Mouse (Mus musculus): ENCODE data around the gene Wnt1. TPM values are rescaled to one million over a fixed set of nuclear protein-coding genes. Genes with fewer than 3 reads are reported as not detected.
"Not testable (repeated sequence)": the region's sequence is repeated elsewhere in the genome, so short reads cannot be mapped to it uniquely, and the experiment has no call there.

Wnt1 gene
- polyA plus RNA-seq (2012) = not detected in 2 replicates

GRCm38 (mm10) chr15:98789661-98790535 is at the start of gene Wnt1:
Gene Wnt1 (plus strand): TSS chr15:98789857.
- H3K36me3 ChIP-seq (ENCODE audit: control insufficient read depth) = no peaks in the 10 kb centered on the region
- peaks cover 20% of the 10 kb centered on the region; the same call in 1 of the 2 replicates for H3K9me3 ChIP-seq (ENCODE audit: control insufficient read depth, low read length)
- peaks cover 3% of the 10 kb centered on the region; the same call in 1 of the 2 replicates for H3K4me1 ChIP-seq (ENCODE audit: control insufficient read depth)
- TF ChIP-seq TAL1 (IDR thresholded peaks at IDR 0.05; ENCODE audit: low read length) (no peak), GATA1 (IDR thresholded peaks at IDR 0.05; ENCODE audit: low read length) (no peak)
- no peak within 1 kb of the TSS for H3K4me3 ChIP-seq (replicated peaks)
- peaks cover 88% of the 10 kb centered on the region for H3K27me3 ChIP-seq (ENCODE audit: control insufficient read depth)

DNA sequence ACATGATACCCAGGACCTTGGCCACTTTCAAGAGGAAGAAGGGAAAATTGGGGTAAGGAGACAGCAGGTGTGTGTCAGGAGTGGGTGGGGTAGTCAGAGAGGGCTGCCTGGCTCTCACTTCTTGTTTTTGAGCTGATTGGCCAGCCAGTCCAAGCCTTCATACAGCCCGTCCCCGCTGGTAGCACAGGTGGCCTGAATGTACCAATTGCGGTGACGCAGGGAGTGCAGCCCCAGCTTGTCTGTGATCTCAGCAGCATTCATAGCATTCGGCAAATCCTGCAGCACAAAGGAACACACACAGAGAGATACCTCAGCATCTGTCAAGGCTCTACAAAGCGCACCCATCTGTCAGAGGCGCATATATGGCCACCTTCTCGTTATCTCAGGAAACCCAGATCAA is 49.4 kb upstream of the Wnt1 start:
- H3K4me1 ChIP-seq (ENCODE audit: control insufficient read depth) = peaks cover 14% of the 10 kb centered on the region
- no peak overlapping the region for H3K4me3 ChIP-seq (replicated peaks)
- peaks cover 48% of the 10 kb centered on the region for H3K36me3 ChIP-seq (ENCODE audit: control insufficient read depth)
- TF ChIP-seq TAL1 (IDR thresholded peaks at IDR 0.05; ENCODE audit: low read length) = no peak
- TF ChIP-seq GATA1 (IDR thresholded peaks at IDR 0.05; ENCODE audit: low read length) = no peak
- H3K9me3 ChIP-seq (ENCODE audit: control insufficient read depth, low read length) = no peaks in the 10 kb centered on the region
- no peaks in the 10 kb centered on the region for H3K27me3 ChIP-seq (ENCODE audit: control insufficient read depth)

DNA sequence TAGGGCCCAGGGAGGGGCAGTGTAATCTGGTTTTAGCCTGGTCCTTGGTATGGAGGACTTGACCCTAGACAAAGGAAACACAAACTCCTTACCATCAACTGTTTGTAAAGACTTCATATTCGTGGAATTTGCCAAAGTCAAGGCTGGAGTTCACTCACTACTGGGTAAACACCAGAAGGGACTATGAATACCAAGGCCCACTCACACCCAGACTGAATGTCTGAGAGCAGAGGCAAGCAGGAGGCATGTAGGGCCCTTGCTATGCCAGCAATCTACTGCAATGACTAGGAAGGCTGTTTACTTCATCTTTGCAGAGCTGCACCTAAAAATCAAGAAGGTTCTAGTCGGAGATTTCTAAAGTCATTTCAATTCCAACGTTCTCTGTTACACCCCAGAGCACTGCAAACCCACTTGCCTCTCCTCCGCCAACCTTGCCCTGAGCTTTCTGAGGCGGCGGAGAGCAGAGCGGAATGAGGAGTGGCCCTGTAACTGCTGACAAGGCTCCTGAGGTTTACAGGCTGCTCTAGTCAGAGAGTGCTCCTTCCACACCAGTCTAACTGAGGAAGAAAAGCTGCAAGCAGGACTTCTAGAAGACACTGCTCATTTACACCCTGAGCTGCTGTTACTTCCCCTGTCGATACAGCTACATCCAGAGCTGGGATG is 46.8 kb upstream of the Wnt1 start:
- no peaks in the 10 kb centered on the region for H3K27me3 ChIP-seq (ENCODE audit: control insufficient read depth)
- no peaks in the 10 kb centered on the region for H3K9me3 ChIP-seq (ENCODE audit: control insufficient read depth, low read length)
- no peak overlapping the region for H3K4me3 ChIP-seq (replicated peaks)
- no peak for TF ChIP-seq GATA1 (IDR thresholded peaks at IDR 0.05; ENCODE audit: low read length)
- no peak for TF ChIP-seq TAL1 (IDR thresholded peaks at IDR 0.05; ENCODE audit: low read length)
- H3K4me1 ChIP-seq (ENCODE audit: control insufficient read depth) = peaks cover 14% of the 10 kb centered on the region
- H3K36me3 ChIP-seq (ENCODE audit: control insufficient read depth) = peaks cover 39% of the 10 kb centered on the region

GRCm38 (mm10) chr15:98743863-98744262 is 45.8 kb upstream of the Wnt1 start:
- not testable (repeated sequence) for H3K27me3 ChIP-seq (ENCODE audit: control insufficient read depth); H3K4me3 ChIP-seq (replicated peaks); H3K9me3 ChIP-seq (ENCODE audit: control insufficient read depth, low read length)
- Histone ChIP-seq H3K4me1 (ENCODE audit: control insufficient read depth) (peaks cover 14% of the 10 kb centered on the region), H3K36me3 (ENCODE audit: control insufficient read depth) (peaks cover 35% of the 10 kb centered on the region)

- H3K9me3 ChIP-seq (ENCODE audit: control insufficient read depth, low read length) = no peaks in the 10 kb centered on the region
- TF ChIP-seq GATA1 (IDR thresholded peaks at IDR 0.05; ENCODE audit: low read length) = no peak
- TF ChIP-seq TAL1 (IDR thresholded peaks at IDR 0.05; ENCODE audit: low read length) = no peak
- peaks cover 9% of the 10 kb centered on the region for H3K36me3 ChIP-seq (ENCODE audit: control insufficient read depth)
- H3K4me1 ChIP-seq (ENCODE audit: control insufficient read depth) = peaks cover under 1% of the 10 kb centered on the region; the same call in 1 of the 2 replicates
- H3K27me3 ChIP-seq (ENCODE audit: control insufficient read depth) = no peaks in the 10 kb centered on the region
- H3K4me3 ChIP-seq (replicated peaks) = no peak overlapping the region
Measured at GRCm38 (mm10) chr15:98746344-98746965, 43.2 kb upstream of the Wnt1 start.

GRCm38 (mm10) chr15:98747296-98747695 is 42.4 kb upstream of the Wnt1 start:
- peaks cover 6% of the 10 kb centered on the region for H3K36me3 ChIP-seq (ENCODE audit: control insufficient read depth)
- H3K9me3 ChIP-seq (ENCODE audit: control insufficient read depth, low read length) = no peaks in the 10 kb centered on the region
- H3K4me3 ChIP-seq (replicated peaks) = no peak overlapping the region
- peaks cover 4% of the 10 kb centered on the region for H3K4me1 ChIP-seq (ENCODE audit: control insufficient read depth)
- TF ChIP-seq TAL1 (IDR thresholded peaks at IDR 0.05; ENCODE audit: low read length) (no peak), GATA1 (IDR thresholded peaks at IDR 0.05; ENCODE audit: low read length) (no peak)
- H3K27me3 ChIP-seq (ENCODE audit: control insufficient read depth) = no peaks in the 10 kb centered on the region

GRCm38 (mm10) chr15:98749093-98749492 is 40.6 kb upstream of the Wnt1 start:
- Histone ChIP-seq H3K4me3 (replicated peaks) (no peak overlapping the region), H3K36me3 (ENCODE audit: control insufficient read depth) (no peaks in the 10 kb centered on the region; the same call in 1 of the 2 replicates), H3K9me3 (ENCODE audit: control insufficient read depth, low read length) (no peaks in the 10 kb centered on the region)

GRCm38 (mm10) chr15:98753021-98753423 is 36.6 kb upstream of the Wnt1 start:
- Histone ChIP-seq H3K36me3 (ENCODE audit: control insufficient read depth) (peaks cover 2% of the 10 kb centered on the region; the same call in 1 of the 2 replicates), H3K4me1 (ENCODE audit: control insufficient read depth) (peaks cover 25% of the 10 kb centered on the region)
- TF ChIP-seq GATA1 (IDR thresholded peaks at IDR 0.05; ENCODE audit: low read length) = no peak
- TF ChIP-seq TAL1 (IDR thresholded peaks at IDR 0.05; ENCODE audit: low read length) = no peak

More at GRCm38 (mm10) chr15:98749093-98749492, 40.6 kb upstream of the Wnt1 start:
- peaks cover 19% of the 10 kb centered on the region for H3K4me1 ChIP-seq (ENCODE audit: control insufficient read depth)
- H3K27me3 ChIP-seq (ENCODE audit: control insufficient read depth) = no peaks in the 10 kb centered on the region
- no peak for TF ChIP-seq GATA1 (IDR thresholded peaks at IDR 0.05; ENCODE audit: low read length)
- no peak for TF ChIP-seq TAL1 (IDR thresholded peaks at IDR 0.05; ENCODE audit: low read length)

GRCm38 (mm10) chr15:98754125-98754524 is 35.5 kb upstream of the Wnt1 start:
- H3K4me1 ChIP-seq (ENCODE audit: control insufficient read depth) = peaks cover 25% of the 10 kb centered on the region
- TF ChIP-seq TAL1 (IDR thresholded peaks at IDR 0.05; ENCODE audit: low read length) (no peak), GATA1 (IDR thresholded peaks at IDR 0.05; ENCODE audit: low read length) (no peak)
- peaks cover 2% of the 10 kb centered on the region; the same call in 1 of the 2 replicates for H3K36me3 ChIP-seq (ENCODE audit: control insufficient read depth)
- no peaks in the 10 kb centered on the region for H3K27me3 ChIP-seq (ENCODE audit: control insufficient read depth)
- no peaks in the 10 kb centered on the region for H3K9me3 ChIP-seq (ENCODE audit: control insufficient read depth, low read length)
- no peak overlapping the region for H3K4me3 ChIP-seq (replicated peaks)

More at GRCm38 (mm10) chr15:98753021-98753423, 36.6 kb upstream of the Wnt1 start:
- Histone ChIP-seq H3K27me3 (ENCODE audit: control insufficient read depth) (no peaks in the 10 kb centered on the region), H3K4me3 (replicated peaks) (no peak overlapping the region), H3K9me3 (ENCODE audit: control insufficient read depth, low read length) (no peaks in the 10 kb centered on the region)

All from erythroblast, embryonic 14.5 days (primary cell).